Mouse (Mus musculus) kidney, postnatal 10 days (tissue): ENCODE measurements around the gene Slc38a4.
A peak's percentile ranks its signal among the peaks of the same experiment; 100 is the strongest.

Experiments used
- DNase-seq: peaks from one replicate; pipeline ENCODE4 v3.0.0; 2021; ENCODE audit warnings: mixed read lengths

The Slc38a4 gene

GRCm38 (mm10) chr15:96963318-96963717 lies 92.4 kb downstream of the Slc38a4 start:
- DNase-seq: no peak

- no peak for DNase-seq
Observed at GRCm38 (mm10) chr15:96960343-96960742, 95.4 kb downstream of the Slc38a4 start.

GRCm38 (mm10) chr15:96959247-96959646 lies 96.5 kb downstream of the Slc38a4 start:
- DNase-seq: no peak

GRCm38 (mm10) chr15:96956699-96957098 lies 99.1 kb downstream of the Slc38a4 start:
- DNase-seq: no peak

GRCm38 (mm10) chr15:96954389-96954788 lies 101.4 kb downstream of the Slc38a4 start:
- no peak for DNase-seq

GRCm38 (mm10) chr15:96953938-96954238 lies 101.9 kb downstream of the Slc38a4 start:
- DNase-seq: no peak

- DNase-seq: peak; percentile 81
Observed at GRCm38 (mm10) chr15:96953112-96953937, 102.4 kb downstream of the Slc38a4 start.

- no peak for DNase-seq
Observed at GRCm38 (mm10) chr15:96952488-96952887, 103.3 kb downstream of the Slc38a4 start.

- DNase-seq: no peak
Observed at GRCm38 (mm10) chr15:96951783-96952182, 104.0 kb downstream of the Slc38a4 start.

- peak; percentile 61 for DNase-seq
Observed at GRCm38 (mm10) chr15:96948471-96948870, 107.3 kb downstream of the Slc38a4 start.
